Mouse (Mus musculus) thymus, postnatal 0 days (tissue): ENCODE measurements around the gene Rptor. TPM values are rescaled to one million over a fixed set of nuclear protein-coding genes. Genes with fewer than 3 reads are reported as not detected.
A peak's percentile ranks its signal among the peaks of the same experiment; 100 is the strongest.

Experiments used
- DNase-seq: peaks from one replicate; pipeline ENCODE4 v3.0.0-alpha.2; 2015; ENCODE audit warnings: low spot score
- polyA plus RNA-seq: library from polyadenylated mRNA; unstranded; fragments of >200 nt; fragmentation: Nextera tagmentation; extraction: Ambion mirVana; gene quantifications from 2 replicates; pipeline ENCODE4 v1.2.1, GENCODE M21; 2015

Gene Rptor
- polyA plus RNA-seq, 1 experiment from 2014 or later = 14.0 TPM

DNA sequence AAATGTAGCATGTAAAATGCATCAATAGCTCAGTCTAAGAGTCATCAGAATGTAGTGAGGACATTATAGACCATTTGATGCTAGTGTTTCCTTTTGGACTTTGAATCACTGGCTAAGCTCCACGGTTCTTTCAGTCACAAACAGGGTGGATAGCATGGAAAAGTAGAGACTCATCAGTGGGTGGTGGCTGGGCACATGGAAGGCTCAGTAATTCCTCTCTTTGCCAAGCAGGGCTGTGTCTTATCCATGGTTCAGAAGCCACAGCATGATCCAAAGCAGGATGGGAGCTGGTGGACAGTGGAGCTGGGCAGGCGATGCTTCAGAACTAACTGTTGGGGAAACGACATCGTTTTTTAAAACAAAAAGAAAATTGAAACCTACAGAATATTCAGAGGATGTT lies 179.0 kb downstream of the Rptor start:
- no peak for DNase-seq

DNA sequence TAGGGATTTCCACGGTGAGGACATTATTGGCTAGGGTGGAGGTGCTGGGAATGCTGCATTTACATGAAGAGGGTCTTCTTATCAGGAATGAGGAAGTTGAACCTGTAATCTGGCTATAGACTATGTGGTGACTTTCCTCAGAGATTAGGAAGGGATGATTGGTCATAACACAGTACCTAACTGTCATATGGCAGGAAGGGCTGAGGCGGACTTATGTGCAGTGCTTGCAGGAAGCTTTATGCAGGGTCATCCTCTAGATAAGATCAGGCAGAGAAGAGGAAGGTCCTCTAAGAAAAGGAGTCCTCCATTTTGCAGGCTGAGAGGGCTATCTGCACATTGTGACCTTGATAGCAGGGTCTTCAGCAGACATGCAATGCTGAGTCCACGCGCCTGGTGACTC lies 180.9 kb downstream of the Rptor start:
- DNase-seq = no peak

DNA sequence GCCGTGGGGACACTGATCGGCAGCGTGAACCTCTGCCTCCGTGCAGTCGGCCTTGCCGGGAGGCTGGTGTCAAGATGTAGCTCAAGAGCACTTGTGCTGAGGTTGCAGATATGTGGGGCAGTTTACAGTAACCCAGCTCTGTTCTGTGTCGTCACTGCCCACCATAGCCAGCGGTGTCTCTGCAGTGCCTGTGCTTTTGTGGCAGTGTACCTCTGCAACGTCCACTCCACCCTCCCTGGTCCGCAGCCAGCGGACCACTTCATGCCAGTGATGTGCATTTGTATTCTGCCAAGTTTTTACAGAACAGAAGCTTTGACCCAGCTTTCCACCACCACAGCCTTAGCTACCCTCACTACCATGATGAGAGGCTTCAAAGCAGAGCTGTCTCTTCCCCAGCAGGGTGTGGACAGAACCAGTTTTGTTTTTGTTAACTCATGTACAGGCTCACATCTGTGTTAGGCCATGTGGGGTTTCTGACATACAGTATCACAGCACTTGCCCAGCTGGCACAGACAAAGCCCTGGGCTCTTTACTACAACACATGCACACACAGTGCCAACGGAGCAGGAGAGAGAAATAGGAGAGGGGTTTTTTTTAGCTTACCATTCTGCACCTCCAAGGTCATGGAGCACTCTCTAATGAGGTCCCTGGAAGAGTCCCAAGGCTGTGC lies 182.1 kb downstream of the Rptor start:
- DNase-seq = no peak

DNA sequence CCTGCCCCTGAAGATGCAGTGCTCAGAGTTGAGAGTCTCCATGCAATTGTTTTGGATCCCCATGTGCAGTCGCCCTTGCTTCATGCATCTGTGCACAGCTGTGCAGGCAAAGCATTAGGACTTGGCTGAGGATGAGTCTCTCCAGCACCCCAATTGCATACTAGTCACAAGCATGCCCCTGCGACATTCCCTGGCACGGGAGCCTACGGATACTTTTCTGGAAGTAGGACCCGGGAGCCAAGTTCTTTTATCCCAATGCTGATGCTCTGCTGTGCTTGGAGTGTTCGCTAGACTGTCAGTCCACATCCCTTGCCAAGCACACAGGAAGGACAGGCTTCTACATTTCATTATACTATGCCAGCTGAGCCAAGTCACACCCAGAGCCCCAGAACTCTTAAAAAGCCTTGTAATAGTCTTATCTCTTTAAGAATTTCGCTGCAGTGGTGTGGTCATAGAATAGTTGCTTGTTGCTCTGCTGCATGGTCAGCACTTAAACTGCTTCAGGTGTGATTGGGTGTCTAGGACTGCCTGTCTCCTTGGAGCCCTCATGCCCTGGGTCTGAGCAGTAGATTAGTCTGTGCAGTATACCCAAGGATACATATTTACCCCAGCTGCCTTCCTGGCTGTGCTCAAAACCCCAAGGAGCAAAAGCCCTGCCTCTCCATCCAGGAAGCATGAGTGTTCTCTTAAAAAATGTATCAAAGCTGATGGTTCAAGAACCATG lies 183.1 kb downstream of the Rptor start:
- DNase-seq = no peak

DNA sequence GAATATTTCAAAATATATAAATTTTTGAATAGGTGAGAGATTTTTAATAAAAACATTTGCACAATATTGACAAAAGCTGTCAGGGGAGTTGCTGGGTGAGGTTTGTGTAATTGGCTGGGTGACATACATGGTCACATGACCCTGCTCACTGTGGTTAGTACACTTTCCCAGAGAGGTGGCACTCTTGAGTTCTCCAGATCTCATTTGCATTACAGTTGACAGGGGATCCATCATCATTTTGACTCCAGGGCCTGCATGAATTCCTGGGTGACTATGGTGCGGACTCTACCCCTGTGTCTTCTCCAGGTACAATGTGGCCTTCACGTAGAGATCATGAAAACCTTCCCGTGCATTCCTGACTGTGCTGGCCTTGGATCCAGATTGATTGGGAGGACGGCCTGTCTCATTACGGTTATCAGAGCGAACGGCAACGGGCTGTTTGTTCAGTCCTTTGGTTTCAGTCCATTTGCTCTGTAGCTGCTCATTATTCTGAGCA lies 183.7 kb downstream of the Rptor start:
- DNase-seq = peak; percentile 30

DNA sequence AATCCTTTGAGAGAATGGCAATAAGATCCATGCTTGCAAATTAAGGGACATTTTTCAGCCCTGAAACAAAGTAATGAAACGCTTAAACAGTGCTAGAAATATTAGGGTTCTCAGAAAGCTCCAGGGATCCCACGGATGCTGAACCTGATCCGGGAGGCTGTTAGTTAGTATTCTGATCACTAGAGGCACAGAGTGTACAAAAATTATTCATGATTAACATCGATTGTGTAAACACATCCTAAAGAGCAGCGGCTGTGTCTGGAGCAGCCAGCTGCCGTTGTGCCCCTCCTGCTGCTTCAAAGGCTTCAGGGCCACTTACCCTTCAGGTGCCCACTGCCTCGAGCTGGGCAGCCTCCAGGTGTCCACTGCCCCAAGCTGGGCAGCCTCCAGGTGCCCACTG lies 185.8 kb downstream of the Rptor start:
- DNase-seq = no peak

DNA sequence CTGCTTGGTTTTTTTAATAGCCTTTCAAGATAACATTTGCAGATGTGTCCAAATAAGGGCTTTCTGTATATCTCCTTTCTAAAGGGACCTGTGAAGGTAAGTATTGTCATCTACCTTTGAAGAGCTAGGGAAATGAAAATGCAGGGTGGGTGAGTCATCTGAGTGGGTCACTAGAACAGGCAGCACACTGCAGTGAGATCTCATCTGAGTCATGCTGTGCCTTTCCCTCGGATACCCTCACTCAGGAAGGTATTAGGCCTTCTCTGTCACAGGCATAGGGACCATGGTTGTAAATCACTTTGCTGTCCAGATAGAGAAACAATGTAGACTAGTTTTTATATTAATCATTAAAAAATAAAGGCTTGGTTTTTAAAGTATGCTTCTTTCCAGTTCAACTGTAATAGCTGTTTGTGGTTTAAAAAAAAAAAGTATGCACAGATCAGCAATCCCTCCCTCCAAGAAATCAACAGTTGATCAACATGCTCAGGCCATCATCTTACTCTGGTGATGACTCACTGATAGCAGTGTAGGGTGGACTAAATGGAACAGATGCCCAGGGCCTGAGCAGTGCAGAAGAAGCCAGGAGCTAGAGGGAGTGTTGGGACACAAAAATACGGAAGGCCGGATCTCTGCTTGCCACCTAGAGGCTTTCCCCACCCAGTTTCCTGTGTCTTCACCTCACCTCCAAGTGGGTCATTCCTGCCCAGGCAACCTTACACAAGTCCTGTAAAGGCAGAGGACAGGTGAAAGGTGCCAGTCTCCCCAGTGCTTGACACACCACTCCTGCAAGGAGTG lies 186.4 kb downstream of the Rptor start:
- DNase-seq = no peak

DNA sequence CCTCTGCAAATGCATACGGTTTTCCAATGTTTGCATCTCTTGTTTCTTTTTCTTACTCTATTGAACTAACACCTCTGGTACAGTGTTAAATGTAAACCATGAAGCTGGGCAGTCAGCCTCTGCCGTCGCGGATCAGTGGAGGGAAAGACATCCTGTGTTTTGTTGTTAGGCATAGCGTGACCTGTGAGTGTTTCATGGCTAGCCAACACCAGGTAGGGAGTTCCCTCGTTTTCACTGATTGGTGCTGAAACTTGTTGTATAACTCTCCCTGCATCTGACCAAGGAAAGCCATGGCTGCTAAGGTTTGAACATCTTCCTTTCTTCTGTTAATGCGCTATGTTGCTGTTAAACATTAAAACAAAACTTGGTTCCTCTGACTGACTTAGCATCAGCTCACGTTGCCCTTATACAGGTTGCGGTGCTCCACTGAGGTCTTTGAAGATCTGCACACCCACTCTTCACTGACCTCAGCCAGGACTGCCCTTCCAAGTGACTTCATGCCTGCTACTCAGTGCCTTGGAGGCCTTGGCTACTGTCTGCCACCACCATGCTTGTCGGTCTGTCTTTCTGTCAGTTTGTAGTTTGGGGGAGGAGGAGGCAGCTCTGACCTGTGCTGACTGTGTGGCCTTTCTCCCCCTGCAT lies 189.3 kb downstream of the Rptor start:
- DNase-seq = no peak

DNA sequence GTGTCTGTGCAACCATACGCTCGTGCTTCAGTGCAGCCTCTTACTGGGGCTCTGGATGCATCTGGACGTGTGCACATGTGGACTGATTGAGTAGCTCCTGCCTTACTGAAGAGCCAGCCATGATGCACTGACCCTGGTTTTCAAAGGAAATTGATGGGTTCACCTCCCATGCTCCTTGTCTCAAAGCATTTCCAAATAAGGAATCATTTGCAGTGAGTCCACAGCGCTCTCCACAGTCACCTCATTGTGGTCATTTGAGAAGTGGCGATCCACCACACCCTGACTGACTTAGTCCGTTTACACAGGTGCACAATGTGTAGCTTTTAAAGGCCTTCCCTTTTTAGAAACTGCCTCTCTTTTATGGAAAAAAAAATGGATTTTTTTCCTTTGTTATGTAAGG lies 190.7 kb downstream of the Rptor start:
- DNase-seq = no peak

DNA sequence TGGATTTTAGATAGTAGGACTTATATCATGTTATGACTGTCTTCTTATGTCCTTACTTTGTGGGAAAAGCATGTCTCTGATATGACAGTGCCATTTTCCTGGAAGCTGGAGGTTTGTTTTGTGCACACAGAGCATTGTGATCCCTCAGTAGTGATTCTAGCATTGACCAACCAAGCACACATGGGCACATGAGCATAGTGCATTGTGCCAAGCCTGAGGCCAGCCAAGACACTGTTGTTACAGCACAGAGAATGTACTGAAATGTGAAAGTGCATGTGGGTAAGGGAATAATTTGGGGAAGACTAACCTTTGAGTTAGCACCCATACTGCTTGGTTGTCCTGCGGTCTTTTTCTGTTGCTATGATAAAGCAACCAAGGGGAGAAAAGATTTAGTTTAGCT lies 191.3 kb downstream of the Rptor start:
- no peak for DNase-seq

DNA sequence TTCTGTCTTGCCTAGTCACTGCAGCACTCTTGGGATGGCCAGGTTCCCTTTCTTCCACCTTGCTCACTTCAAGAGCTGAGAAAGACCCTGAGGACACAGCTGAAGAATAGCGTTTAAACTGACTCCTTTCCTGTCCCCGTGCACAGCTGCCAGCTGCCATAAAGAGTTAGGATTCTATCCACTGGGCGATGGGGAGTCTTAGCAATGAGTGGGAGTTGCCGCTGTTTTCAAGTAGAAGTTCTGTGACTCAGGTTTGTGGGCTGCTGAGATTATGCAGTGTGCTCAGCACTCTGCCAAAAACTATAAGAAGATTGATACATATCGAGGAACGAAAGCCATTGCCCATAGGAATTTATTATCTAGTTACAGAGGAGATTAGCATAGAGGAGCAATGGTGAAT lies 192.0 kb downstream of the Rptor start:
- DNase-seq = no peak

DNA sequence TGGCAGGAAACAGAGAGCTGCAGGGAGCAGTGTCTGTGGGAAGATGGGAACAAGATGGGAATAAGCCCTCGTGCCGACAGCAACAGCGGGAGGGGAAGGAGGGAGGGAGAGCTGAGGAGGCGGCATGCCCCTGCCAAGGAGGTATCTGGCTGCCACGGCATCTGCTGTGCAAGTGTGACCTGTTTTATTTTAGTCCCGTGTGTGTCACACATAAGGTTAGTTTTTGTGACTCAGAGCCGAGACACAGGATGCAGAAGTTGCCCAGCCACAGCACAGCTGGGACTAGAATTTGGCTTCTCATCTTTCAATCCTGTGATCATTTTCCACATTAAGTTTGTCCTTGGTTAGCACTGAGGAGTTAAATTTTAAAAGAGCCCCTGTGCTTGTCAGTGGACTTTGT lies 193.7 kb downstream of the Rptor start:
- peak; percentile 69 for DNase-seq

DNA sequence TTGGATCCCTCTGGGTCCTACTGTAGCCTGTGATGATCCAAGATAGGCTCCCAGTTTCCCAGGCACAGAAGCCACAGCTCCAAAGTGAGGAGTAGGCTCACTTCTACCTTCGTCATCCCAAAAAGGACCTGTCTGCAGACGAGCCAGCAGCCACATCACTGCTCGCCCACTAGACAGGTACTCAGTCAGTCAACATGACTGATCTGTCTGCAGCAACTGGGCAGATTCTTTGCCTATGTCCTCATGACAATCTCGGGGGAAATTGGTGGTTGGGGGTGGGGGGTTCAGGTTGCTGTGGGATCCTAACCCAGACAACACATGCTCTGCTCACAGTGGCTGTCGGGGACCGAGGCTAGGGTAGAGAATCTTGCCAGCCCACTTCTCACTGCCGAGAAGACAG lies 194.1 kb downstream of the Rptor start:
- no peak for DNase-seq

DNA sequence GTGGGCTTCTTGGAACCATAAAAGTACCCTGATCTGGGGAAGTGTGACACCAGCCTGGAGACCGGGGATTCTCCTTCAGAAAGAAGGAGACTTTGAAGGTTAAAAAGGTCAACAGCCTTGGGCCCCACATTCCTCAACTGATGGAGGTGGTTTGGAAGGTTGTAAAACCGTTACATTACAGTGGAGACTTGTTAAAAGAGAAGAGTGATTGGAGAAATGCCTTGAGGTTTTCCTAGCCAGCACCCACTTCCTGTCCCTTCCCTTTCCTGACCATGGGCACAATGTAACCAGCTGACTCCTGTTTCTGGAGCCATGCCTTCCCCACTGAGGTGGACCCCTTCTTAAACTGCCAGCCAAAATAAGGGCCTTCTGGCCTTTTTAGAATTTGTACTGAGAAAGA lies 196.8 kb downstream of the Rptor start:
- DNase-seq = no peak

DNA sequence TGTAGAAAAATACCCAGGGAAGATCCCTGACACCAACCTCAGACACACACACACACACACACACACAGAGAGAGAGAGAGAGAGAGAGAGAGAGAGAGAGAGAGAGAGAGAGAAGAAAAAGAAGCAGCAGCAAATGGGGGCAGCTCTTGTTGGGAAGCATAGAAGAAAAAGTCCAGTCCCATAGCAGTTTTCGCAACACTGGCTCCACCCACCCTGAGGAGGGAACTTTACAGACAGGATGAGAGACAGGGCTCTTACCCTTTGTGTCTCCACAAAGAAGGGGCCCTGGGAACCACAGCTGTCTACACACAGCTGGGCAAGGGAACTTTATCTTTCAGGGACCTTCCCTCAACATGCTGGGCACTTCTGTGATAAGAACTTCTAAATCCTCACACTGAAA lies 199.2 kb downstream of the Rptor start:
- DNase-seq = peak; percentile 81

DNA sequence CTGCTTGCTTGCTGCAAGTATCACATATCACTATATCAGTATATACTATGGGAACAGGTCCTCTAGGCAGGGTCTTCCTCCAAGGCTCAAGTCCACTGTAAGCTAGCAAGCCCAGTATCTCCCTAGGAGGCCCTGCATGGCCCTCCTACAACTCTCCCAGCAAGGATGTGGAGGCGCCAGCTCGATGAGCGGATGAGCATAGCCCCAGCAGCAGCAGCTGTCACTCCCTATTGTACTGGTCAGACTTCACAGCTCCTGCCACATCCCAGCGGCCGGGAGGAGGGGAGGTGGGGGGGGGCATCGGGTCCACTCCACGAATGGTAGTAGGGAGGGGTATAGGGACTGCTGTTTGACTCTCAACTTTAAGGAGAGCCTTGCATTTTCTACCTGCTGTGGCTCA lies 200.2 kb downstream of the Rptor start:
- DNase-seq = no peak

DNA sequence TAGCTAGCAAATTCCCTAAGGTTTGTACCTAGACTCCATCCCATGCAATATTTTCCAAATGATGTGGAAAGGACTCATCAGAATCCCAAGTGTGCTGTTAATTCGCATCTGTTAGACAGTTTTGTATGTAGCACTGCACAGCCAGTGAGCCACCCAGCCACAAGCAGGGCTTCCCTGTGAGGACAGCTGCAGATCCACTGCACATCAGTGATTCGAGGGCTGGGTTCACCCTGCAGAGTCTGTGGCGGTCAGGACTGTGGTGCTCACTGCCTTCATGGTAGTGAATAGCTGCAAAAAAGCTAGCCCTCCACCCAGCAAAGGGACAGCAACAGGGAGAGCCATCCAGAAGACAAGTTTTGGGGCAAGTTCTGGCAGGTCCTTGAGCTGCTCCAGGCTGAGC lies 201.7 kb downstream of the Rptor start:
- DNase-seq = no peak

DNA sequence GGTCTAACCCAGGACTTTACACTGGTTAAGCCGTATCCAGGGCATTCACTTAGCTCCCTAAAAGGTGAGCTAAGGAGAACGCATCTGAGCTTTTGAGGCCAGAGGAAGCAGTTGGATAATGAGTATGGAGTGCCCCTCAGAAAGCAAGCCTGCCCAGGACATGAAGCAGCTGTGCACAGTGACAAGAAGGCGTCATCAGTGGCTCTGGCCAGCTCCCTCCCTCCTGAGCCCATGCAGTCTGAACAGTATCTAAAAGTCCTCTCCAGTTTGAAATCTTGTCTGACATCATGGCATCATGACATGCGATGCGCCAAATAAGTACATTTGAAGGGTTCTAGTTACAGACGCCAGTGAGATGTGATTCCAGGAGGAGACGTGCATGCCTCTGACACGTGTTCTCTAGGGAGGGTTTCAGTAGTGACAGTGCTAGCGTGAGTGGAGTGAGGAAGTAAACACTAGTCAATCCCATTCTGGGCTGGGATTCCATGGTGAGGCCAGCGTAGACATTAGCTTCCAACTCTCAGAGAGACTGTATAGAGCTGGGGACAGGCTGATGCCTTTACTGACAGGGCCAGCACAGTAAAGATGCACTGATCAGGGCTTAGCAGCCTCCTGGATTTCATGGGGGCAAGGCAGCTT lies 202.5 kb downstream of the Rptor start:
- no peak for DNase-seq

DNA sequence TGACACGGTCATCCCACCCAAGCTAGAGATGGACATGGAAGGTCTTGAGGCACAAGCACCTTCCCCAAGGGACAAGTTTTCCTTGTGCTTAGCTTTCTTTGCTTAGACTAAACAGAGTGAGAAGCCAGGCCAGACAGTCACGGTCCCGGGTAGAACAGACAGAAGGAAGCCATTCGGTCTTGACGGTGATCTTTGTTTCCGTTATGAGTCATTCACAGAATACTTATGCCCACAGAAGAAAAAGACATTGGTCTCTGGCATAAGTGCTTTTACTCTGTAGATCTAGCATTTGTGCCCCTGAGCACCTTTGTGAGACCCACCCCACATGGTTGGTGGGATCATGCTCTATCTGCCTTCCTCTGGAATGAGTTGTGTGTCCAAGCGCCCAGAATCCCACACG lies 203.8 kb downstream of the Rptor start:
- DNase-seq = no peak

DNA sequence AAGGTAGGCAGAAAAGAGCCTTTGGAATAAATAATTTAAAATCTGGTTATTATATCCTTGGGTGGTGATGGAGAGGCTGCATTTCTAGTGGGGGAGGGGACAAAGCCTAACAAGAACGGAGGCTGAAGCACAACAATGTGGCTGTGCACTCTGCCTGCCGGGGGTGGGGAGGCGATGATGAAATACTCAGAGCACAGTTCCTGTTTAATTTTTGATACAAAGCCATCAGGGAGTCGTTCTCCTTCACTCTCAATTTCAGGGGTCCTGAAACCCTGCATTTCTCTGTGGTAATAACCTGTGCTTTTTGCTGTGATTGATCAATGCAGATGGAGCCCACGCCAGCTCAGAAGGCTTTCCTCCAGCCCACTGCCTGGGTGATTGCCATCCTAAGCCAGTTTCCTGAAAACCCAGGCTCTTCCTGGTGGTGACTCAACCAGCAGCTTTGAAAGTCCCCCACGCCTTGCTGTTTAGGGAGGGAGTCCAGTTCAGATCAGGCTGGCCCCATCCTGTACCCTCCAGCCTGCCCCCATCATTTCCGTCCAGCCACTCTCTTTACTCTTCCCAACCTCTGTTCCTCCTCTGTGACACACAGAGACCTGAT lies 204.8 kb downstream of the Rptor start:
- no peak for DNase-seq
